Mouse (Mus musculus) hindbrain, embryonic 10.5 days (tissue): Measurements from ENCODE around the gene Spatc1l. TPM values are rescaled to one million over a fixed set of nuclear protein-coding genes. Genes with fewer than 3 reads are reported as not detected.

Source experiments
- DNase-seq: peaks from one replicate; pipeline ENCODE4 v3.0.0-alpha.2; 2017; ENCODE audit warnings: low spot score
- H3K27ac ChIP-seq: fragments of 300-500 bp; sonication (generic); 2 replicates; pipeline ENCODE4 v1.5.1; 2016; ENCODE audit warnings: mild to moderate bottlenecking, moderate library complexity
- H3K27me3 ChIP-seq: fragments of 300-500 bp; sonication (generic); 2 replicates; pipeline ENCODE4 v1.6.1; 2016; ENCODE audit warnings: mild to moderate bottlenecking; ENCODE audit not compliant: poor library complexity, insufficient read depth, severe bottlenecking
- H3K36me3 ChIP-seq: fragments of 300-500 bp; sonication (generic); 2 replicates; pipeline ENCODE4 v1.6.1; 2016; ENCODE audit warnings: mild to moderate bottlenecking, moderate library complexity
- H3K4me1 ChIP-seq: fragments of 300-500 bp; sonication (generic); replicated peaks from 2 replicates; pipeline ENCODE4 v1.6.1; 2016; ENCODE audit warnings: mild to moderate bottlenecking
- H3K4me3 ChIP-seq: fragments of 300-500 bp; sonication (generic); 2 replicates; pipeline ENCODE4 v1.5.1; 2016; ENCODE audit warnings: mild to moderate bottlenecking, moderate library complexity
- H3K9me3 ChIP-seq: fragments of 300-500 bp; sonication (generic); 2 replicates; pipeline ENCODE4 v1.6.1; 2016; ENCODE audit warnings: mild to moderate bottlenecking, moderate library complexity
- WGBS: fragments of 180-500 bp; shearing (Covaris S2); methylation state at CpG from one replicate; pipeline ENCODE4 v1.1.7; 2016; 5-methylcytosine and 5-hydroxymethylcytosine counted together
- polyA plus RNA-seq: library from polyadenylated mRNA; unstranded; fragments of >200 nt; fragmentation: Nextera tagmentation; extraction: Ambion mirVana; gene quantifications from 2 replicates; pipeline ENCODE4 v1.2.1, GENCODE M21; 2016

The Spatc1l gene
- 0.16 TPM in 1 of 2 replicates, not detected in the other for polyA plus RNA-seq

GRCm38 (mm10) chr10:76561972-76562371 is at the start of gene Spatc1l:
Gene Spatc1l, plus strand, starts transcription at chr10:76562272.
- Histone ChIP-seq H3K27ac (no peak within 1 kb of the TSS), H3K4me1 (no peaks in the 10 kb centered on the region), H3K4me3 (no peak within 1 kb of the TSS), H3K27me3 (no peaks in the 10 kb centered on the region), H3K9me3 (no peaks in the 10 kb centered on the region), H3K36me3 (no peaks in the 10 kb centered on the region)
- 92% methylated on average over 10 of the region's 10 CpGs for WGBS
- no peak for DNase-seq

- WGBS: 40% methylated on average over 5 of the region's 5 CpGs
- H3K4me3 ChIP-seq: no peak overlapping the region
- peak; percentile 82 for DNase-seq
- H3K4me1 ChIP-seq: 0 out of 2 replicates have a peak, but pooled peaks cover 3% of the 10 kb centered on the region
- H3K27ac ChIP-seq: no peak overlapping the region
- no peaks in the 10 kb centered on the region for H3K27me3 ChIP-seq
- peaks cover 5% of the 10 kb centered on the region; the same call in 1 of the 2 replicates for H3K9me3 ChIP-seq
- H3K36me3 ChIP-seq: peaks cover 98% of the 10 kb centered on the region
These were observed 49.0 kb upstream of the Spatc1l start for GRCm38 (mm10) chr10:76512965-76513583.

- H3K4me3 ChIP-seq: peak overlapping the region; percentile 71
- H3K4me1 ChIP-seq: peaks cover 37% of the 10 kb centered on the region
- H3K9me3 ChIP-seq: no peaks in the 10 kb centered on the region
- H3K27me3 ChIP-seq: no peaks in the 10 kb centered on the region
- H3K36me3 ChIP-seq: peaks cover 34% of the 10 kb centered on the region
- WGBS: 2% methylated on average over 11 of the region's 11 CpGs
- DNase-seq: no peak
- H3K27ac ChIP-seq: peak overlapping the region; percentile 86
These were observed 31.1 kb upstream of the Spatc1l start for GRCm38 (mm10) chr10:76530922-76531321.

- DNase-seq: peak; percentile 98
- peak within 1 kb of the TSS; percentile 86 for H3K27ac ChIP-seq
- peaks cover 38% of the 10 kb centered on the region for H3K36me3 ChIP-seq
- WGBS: under 1% methylated on average over 37 of the region's 37 CpGs
- peak within 1 kb of the TSS; percentile 71 for H3K4me3 ChIP-seq
- no peaks in the 10 kb centered on the region for H3K27me3 ChIP-seq
- no peaks in the 10 kb centered on the region for H3K9me3 ChIP-seq
- peaks cover 37% of the 10 kb centered on the region for H3K4me1 ChIP-seq
These were observed 30.7 kb upstream of the Spatc1l start, which contains the start of gene Lss for GRCm38 (mm10) chr10:76531375-76531774. Gene Lss, plus strand, starts transcription at chr10:76531588.

GRCm38 (mm10) chr10:76531828-76532227 is 30.2 kb upstream of the Spatc1l start:
- DNase-seq: no peak
- H3K9me3 ChIP-seq: no peaks in the 10 kb centered on the region
- H3K4me1 ChIP-seq: peaks cover 37% of the 10 kb centered on the region
- no peaks in the 10 kb centered on the region for H3K27me3 ChIP-seq
- under 1% methylated on average over 14 of the region's 14 CpGs for WGBS
- H3K36me3 ChIP-seq: peaks cover 43% of the 10 kb centered on the region
- H3K4me3 ChIP-seq: peak overlapping the region; percentile 71
- peak overlapping the region; percentile 86 for H3K27ac ChIP-seq

- Histone ChIP-seq H3K36me3 (peaks cover 80% of the 10 kb centered on the region), H3K27me3 (no peaks in the 10 kb centered on the region), H3K27ac (no peak overlapping the region), H3K9me3 (no peaks in the 10 kb centered on the region), H3K4me3 (no peak overlapping the region), H3K4me1 (peaks cover 33% of the 10 kb centered on the region)
- WGBS: 95% methylated on average over 7 of the region's 7 CpGs
- no peak for DNase-seq
These were observed 26.5 kb upstream of the Spatc1l start for GRCm38 (mm10) chr10:76535526-76535925.

GRCm38 (mm10) chr10:76537619-76538018 is 24.5 kb upstream of the Spatc1l start:
- peaks cover 99% of the 10 kb centered on the region for H3K36me3 ChIP-seq
- no peak for DNase-seq

GRCm38 (mm10) chr10:76541336-76542085 is 20.6 kb upstream of the Spatc1l start:
- Histone ChIP-seq H3K4me1 (no peaks in the 10 kb centered on the region), H3K27ac (no peak overlapping the region), H3K27me3 (no peaks in the 10 kb centered on the region), H3K36me3 (peaks cover 100% of the 10 kb centered on the region), H3K9me3 (no peaks in the 10 kb centered on the region), H3K4me3 (no peak overlapping the region)
- no peak for DNase-seq
- WGBS: 95% methylated on average over 11 of the region's 11 CpGs

More at GRCm38 (mm10) chr10:76537619-76538018, 24.5 kb upstream of the Spatc1l start:
- Histone ChIP-seq H3K27ac (no peak overlapping the region), H3K4me3 (no peak overlapping the region), H3K4me1 (peaks cover 14% of the 10 kb centered on the region), H3K27me3 (no peaks in the 10 kb centered on the region), H3K9me3 (no peaks in the 10 kb centered on the region)
- WGBS: 90% methylated on average over 9 of the region's 9 CpGs

- Histone ChIP-seq H3K27ac (no peak overlapping the region), H3K27me3 (no peaks in the 10 kb centered on the region), H3K36me3 (peaks cover 100% of the 10 kb centered on the region), H3K9me3 (no peaks in the 10 kb centered on the region), H3K4me3 (no peak overlapping the region), H3K4me1 (no peaks in the 10 kb centered on the region)
- 92% methylated on average over 10 of the region's 10 CpGs for WGBS
- no peak for DNase-seq
These were observed 19.3 kb upstream of the Spatc1l start for GRCm38 (mm10) chr10:76542636-76543375.

GRCm38 (mm10) chr10:76546566-76546965 is 15.5 kb upstream of the Spatc1l start:
- Histone ChIP-seq H3K4me3 (no peak overlapping the region), H3K9me3 (no peaks in the 10 kb centered on the region), H3K27me3 (no peaks in the 10 kb centered on the region), H3K4me1 (no peaks in the 10 kb centered on the region), H3K27ac (no peak overlapping the region), H3K36me3 (peaks cover 100% of the 10 kb centered on the region)
- WGBS: 92% methylated on average over 8 of the region's 8 CpGs
- DNase-seq: no peak

- Histone ChIP-seq H3K27ac (no peak overlapping the region), H3K27me3 (no peaks in the 10 kb centered on the region), H3K36me3 (peaks cover 100% of the 10 kb centered on the region), H3K4me3 (no peak overlapping the region), H3K9me3 (no peaks in the 10 kb centered on the region), H3K4me1 (no peaks in the 10 kb centered on the region)
- DNase-seq: no peak
- 93% methylated on average over 8 of the region's 8 CpGs for WGBS
These were observed 13.9 kb upstream of the Spatc1l start for GRCm38 (mm10) chr10:76548218-76548617.

- Histone ChIP-seq H3K9me3 (no peaks in the 10 kb centered on the region), H3K4me1 (no peaks in the 10 kb centered on the region), H3K27me3 (no peaks in the 10 kb centered on the region), H3K4me3 (no peak overlapping the region), H3K27ac (no peak overlapping the region), H3K36me3 (peaks cover 98% of the 10 kb centered on the region)
- WGBS: 89% methylated on average over 5 of the region's 5 CpGs
- no peak for DNase-seq
These were observed 11.6 kb upstream of the Spatc1l start for GRCm38 (mm10) chr10:76550458-76550857.
